Mouse (Mus musculus): ENCODE results near the gene Scn2a. TPM values are rescaled to one million over a fixed set of nuclear protein-coding genes. Genes with fewer than 3 reads are reported as not detected.

The Scn2a gene
- under 1 TPM in 1 of 2 experiments, not detected in 1; 0.09 TPM for total RNA-seq (2023)

GRCm38 (mm10) chr2:65620556-65621166, at the start of gene Scn2a:
TSS of gene Scn2a (plus strand) at chr2:65620771.

Other genes starting within 250 kb of the Scn2a start
- gene Scn3a, start 53.1 kb upstream of the Scn2a start, total RNA-seq (2023) = not detected
- gene Csrnp3, start 225.0 kb downstream of the Scn2a start, total RNA-seq (2023) = not detected